Mouse (Mus musculus) intestine, embryonic 15.5 days (tissue): ENCODE measurements around the gene Mslnl. TPM values are rescaled to one million over a fixed set of nuclear protein-coding genes. Genes with fewer than 3 reads are reported as not detected.
"Not testable (repeated sequence)": the region's sequence is repeated elsewhere in the genome, so short reads cannot be mapped to it uniquely, and the experiment has no call there.

ENCODE experiments used
- ATAC-seq: fragments of 200-750 bp; cut with Nextera tagmentation; 2 replicates; pipeline ENCODE4 v1.8.0; 2017; ENCODE audit warnings: moderate TSS enrichment, moderate library complexity
- H3K27ac ChIP-seq: fragments of 300-500 bp; sonication (generic); 2 replicates; pipeline ENCODE4 v1.5.1; 2015; ENCODE audit warnings: mild to moderate bottlenecking, inconsistent platforms
- H3K27me3 ChIP-seq: fragments of 300-500 bp; sonication (generic); replicated peaks from 2 replicates; pipeline ENCODE4 v1.6.1; 2015; ENCODE audit warnings: inconsistent platforms
- H3K36me3 ChIP-seq: fragments of 300-500 bp; sonication (generic); 2 replicates; pipeline ENCODE4 v1.6.1; 2015; ENCODE audit warnings: inconsistent platforms
- H3K4me1 ChIP-seq: fragments of 300-500 bp; sonication (generic); replicated peaks from 2 replicates; pipeline ENCODE4 v1.6.1; 2015; ENCODE audit warnings: inconsistent platforms
- H3K4me2 ChIP-seq: fragments of 300-500 bp; sonication (generic); replicated peaks from 2 replicates; pipeline ENCODE4 v1.6.1; 2015; ENCODE audit warnings: mild to moderate bottlenecking, inconsistent platforms
- H3K4me3 ChIP-seq: fragments of 300-500 bp; sonication (generic); replicated peaks from 2 replicates; pipeline ENCODE4 v1.5.1; 2015; ENCODE audit warnings: inconsistent platforms
- H3K9ac ChIP-seq: fragments of 300-500 bp; sonication (generic); 2 replicates; pipeline ENCODE4 v1.6.1; 2015; ENCODE audit warnings: inconsistent platforms
- H3K9me3 ChIP-seq: fragments of 300-500 bp; sonication (generic); 2 replicates; pipeline ENCODE4 v1.6.1; 2016; ENCODE audit warnings: inconsistent platforms
- WGBS: fragments of 180-500 bp; shearing (Covaris S2); methylation state at CpG from one replicate; pipeline ENCODE4 v1.1.7; 2015; 5-methylcytosine and 5-hydroxymethylcytosine counted together
- polyA plus RNA-seq: library from polyadenylated mRNA; unstranded; fragments of >200 nt; fragmentation: Nextera tagmentation; extraction: Ambion mirVana; gene quantifications from 2 replicates; pipeline ENCODE4 v1.2.1, GENCODE M21; 2015

The Mslnl gene
- polyA plus RNA-seq, 1 experiment from 2014 or later, result not detected

- peaks cover 17% of the 10 kb centered on the region for H3K4me1 ChIP-seq
Measured at GRCm38 (mm10) chr17:25721476-25721875, 14.4 kb upstream of the Mslnl start.

DNA sequence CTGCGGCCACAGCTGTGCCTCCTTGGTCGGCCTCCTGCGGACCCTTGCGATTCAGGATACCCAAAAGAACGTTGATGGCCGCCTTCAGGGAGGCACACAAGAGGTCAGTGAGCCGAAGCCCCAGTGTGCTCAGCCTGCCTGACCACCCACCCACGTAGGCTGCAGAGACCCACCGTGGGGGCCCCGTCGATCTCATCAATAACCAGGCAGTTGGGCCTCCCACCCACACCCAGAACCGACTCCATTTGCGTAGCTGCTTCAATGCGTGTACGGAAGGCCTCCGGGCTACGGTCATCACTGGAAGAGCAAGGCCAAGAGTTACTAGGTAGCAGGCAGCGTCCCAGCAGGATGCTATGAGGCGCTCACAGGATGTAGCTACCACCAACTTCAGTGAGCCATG, 12.4 kb upstream of the Mslnl start:
- 96% methylated on average over 19 of the region's 19 CpGs for WGBS
- ATAC-seq, result no peak

More at GRCm38 (mm10) chr17:25721476-25721875, 14.4 kb upstream of the Mslnl start:
- no peak overlapping the region for H3K27ac ChIP-seq
- H3K9me3 ChIP-seq, result no peaks in the 10 kb centered on the region
- no peak overlapping the region for H3K4me2 ChIP-seq
- 92% methylated on average over 5 of the region's 5 CpGs for WGBS
- ATAC-seq, result no peak
- H3K4me3 ChIP-seq, result no peak overlapping the region
- H3K36me3 ChIP-seq, result peaks cover 21% of the 10 kb centered on the region; the same call in 1 of the 2 replicates
- H3K9ac ChIP-seq, result no peak overlapping the region
- peaks cover 19% of the 10 kb centered on the region for H3K27me3 ChIP-seq

DNA sequence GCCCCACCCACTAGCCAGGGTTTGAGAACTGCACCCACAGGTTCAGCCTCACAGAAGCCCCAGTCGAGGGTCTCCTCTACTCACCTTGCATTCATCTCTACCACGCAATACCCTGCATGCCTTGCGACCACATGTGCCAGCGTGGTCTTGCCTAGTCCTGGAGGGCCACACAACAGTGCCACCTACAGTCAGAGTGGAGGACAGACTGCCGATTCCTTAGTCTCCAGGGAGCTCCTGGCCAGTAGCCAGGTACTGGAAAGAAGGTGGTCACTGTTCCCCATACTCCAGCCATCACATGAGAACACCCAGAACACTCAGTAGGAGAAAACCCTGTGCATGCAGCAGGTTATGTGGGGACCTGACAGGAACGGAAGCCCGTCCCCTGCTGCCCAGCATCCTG, 11.9 kb upstream of the Mslnl start:
- no peak overlapping the region for H3K27ac ChIP-seq
- peaks cover 21% of the 10 kb centered on the region; the same call in 1 of the 2 replicates for H3K36me3 ChIP-seq
- no peak overlapping the region for H3K4me2 ChIP-seq
- H3K9me3 ChIP-seq, result no peaks in the 10 kb centered on the region
- ATAC-seq, result no peak
- H3K4me1 ChIP-seq, result peaks cover 16% of the 10 kb centered on the region
- H3K4me3 ChIP-seq, result no peak overlapping the region
- 78% methylated on average over 7 of the region's 7 CpGs for WGBS
- no peaks in the 10 kb centered on the region for H3K27me3 ChIP-seq
- no peak overlapping the region for H3K9ac ChIP-seq

More for the DNA sequence above, 12.4 kb upstream of the Mslnl start:
- H3K4me1 ChIP-seq, result peaks cover 15% of the 10 kb centered on the region
- no peaks in the 10 kb centered on the region for H3K27me3 ChIP-seq
- no peaks in the 10 kb centered on the region for H3K9me3 ChIP-seq
- H3K4me2 ChIP-seq, result no peak overlapping the region
- no peak overlapping the region for H3K4me3 ChIP-seq
- no peak overlapping the region for H3K27ac ChIP-seq
- H3K36me3 ChIP-seq, result peaks cover 21% of the 10 kb centered on the region; the same call in 1 of the 2 replicates
- H3K9ac ChIP-seq, result no peak overlapping the region

DNA sequence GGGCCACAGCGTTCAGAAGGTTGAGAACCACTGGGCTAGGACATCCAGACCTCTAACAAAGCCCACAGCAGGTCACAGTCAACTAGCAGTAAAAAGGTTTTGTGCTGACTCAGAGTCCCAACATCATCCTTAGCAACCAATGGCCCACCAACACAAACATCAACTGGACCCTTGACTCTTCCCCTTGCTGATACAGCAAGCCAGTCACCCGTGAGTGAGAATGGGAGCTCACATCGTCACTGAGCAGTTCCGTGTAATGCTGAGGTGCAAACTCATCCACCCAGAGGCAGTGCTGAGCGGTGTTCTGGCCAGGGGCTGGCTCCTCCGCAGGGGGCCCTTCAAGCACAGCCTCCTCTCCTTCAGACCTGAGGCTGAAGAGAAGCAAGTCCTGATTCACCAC, 10.6 kb upstream of the Mslnl start:
- Histone ChIP-seq H3K27ac (no peak overlapping the region), H3K9me3 (no peaks in the 10 kb centered on the region), H3K4me3 (no peak overlapping the region), H3K4me2 (no peak overlapping the region), H3K9ac (no peak overlapping the region), H3K4me1 (peaks cover 16% of the 10 kb centered on the region), H3K36me3 (peaks cover 24% of the 10 kb centered on the region; the same call in 1 of the 2 replicates), H3K27me3 (no peaks in the 10 kb centered on the region)
- WGBS, result 81% methylated on average over 6 of the region's 6 CpGs
- ATAC-seq, result no peak

GRCm38 (mm10) chr17:25727265-25728008, 8.4 kb upstream of the Mslnl start, which contains the start of the genes Chtf18 and Rpusd1:
Chtf18 (minus strand) TSS chr17:25727419.
Rpusd1 (plus strand) TSS chr17:25727670.
- Histone ChIP-seq H3K4me3 (peak within 1 kb of the TSS; percentile 60), H3K27me3 (no peaks in the 10 kb centered on the region), H3K36me3 (peaks cover 22% of the 10 kb centered on the region; the same call in 1 of the 2 replicates), H3K9me3 (no peaks in the 10 kb centered on the region), H3K4me2 (peak within 1 kb of the TSS; percentile 91), H3K4me1 (peaks cover 16% of the 10 kb centered on the region), H3K27ac (no peak within 1 kb of the TSS), H3K9ac (peak within 1 kb of the TSS; percentile 75)
- ATAC-seq, result peak; percentile 99
- under 1% methylated on average over 37 of the region's 37 CpGs for WGBS

DNA sequence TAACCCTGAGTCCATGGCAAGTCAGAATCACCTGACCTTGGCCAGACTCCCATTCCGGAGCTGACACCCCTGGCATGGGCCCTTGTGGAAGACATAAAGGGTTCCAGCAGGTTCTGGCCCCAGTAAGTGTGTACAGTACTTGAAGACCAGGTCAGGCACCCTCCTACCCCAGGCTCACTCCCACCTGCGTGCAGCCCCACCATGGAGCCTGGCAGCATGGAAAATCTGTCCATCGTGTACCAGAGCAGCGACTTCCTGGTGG, 7.9 kb upstream of the Mslnl start:
- H3K4me2 ChIP-seq, result peak overlapping the region; percentile 90
- no peak overlapping the region for H3K27ac ChIP-seq
- peak overlapping the region; percentile 75 for H3K9ac ChIP-seq
- peaks cover 18% of the 10 kb centered on the region; the same call in 1 of the 2 replicates for H3K36me3 ChIP-seq
- 22% methylated on average over 4 of the region's 4 CpGs for WGBS
- no peaks in the 10 kb centered on the region for H3K9me3 ChIP-seq
- peaks cover 16% of the 10 kb centered on the region for H3K4me1 ChIP-seq
- peak overlapping the region; percentile 60 for H3K4me3 ChIP-seq
- ATAC-seq, result no peak; the same call in 1 of the 2 replicates
- H3K27me3 ChIP-seq, result no peaks in the 10 kb centered on the region

- Histone ChIP-seq H3K4me3 (no peak overlapping the region), H3K4me1 (peaks cover 7% of the 10 kb centered on the region), H3K36me3 (peaks cover 8% of the 10 kb centered on the region; the same call in 1 of the 2 replicates), H3K9me3 (no peaks in the 10 kb centered on the region), H3K27me3 (no peaks in the 10 kb centered on the region), H3K9ac (no peak overlapping the region), H3K27ac (no peak overlapping the region), H3K4me2 (no peak overlapping the region)
- 19% methylated on average over 2 of the region's 2 CpGs for WGBS
- no peak for ATAC-seq
Measured at GRCm38 (mm10) chr17:25732082-25732481, 3.8 kb upstream of the Mslnl start.

DNA sequence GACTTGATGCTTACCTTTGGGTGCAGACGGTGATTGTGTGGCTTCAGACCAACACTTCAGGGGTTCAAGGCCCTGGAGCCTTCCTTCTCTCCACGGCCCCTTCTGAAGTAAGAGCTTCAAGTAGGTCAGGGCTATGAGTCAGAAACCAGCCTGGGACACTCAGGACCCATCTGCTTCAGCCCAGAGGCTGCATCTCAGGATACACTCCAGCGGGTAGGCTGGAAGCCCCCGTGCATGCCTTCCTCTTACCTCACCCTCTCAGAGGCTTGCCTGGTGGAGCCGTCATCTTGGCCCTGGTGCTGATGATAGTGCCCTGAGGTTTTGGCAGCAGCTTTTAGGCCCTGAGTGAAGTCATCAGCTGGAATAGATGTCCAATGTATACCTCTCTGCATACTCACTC, 596 bp upstream of the Mslnl start:
- no peak overlapping the region for H3K4me3 ChIP-seq
- 81% methylated on average over 5 of the region's 5 CpGs for WGBS
- no peaks in the 10 kb centered on the region for H3K27me3 ChIP-seq
- ATAC-seq, result no peak
- H3K9ac ChIP-seq, result no peak overlapping the region
- H3K4me1 ChIP-seq, result no peaks in the 10 kb centered on the region
- no peak overlapping the region for H3K27ac ChIP-seq
- no peaks in the 10 kb centered on the region for H3K9me3 ChIP-seq
- 0 out of 2 replicates have a peak, but pooled peaks cover 4% of the 10 kb centered on the region for H3K36me3 ChIP-seq
- H3K4me2 ChIP-seq, result no peak overlapping the region

GRCm38 (mm10) chr17:25738861-25739260, 3.0 kb downstream of the Mslnl start:
- Histone ChIP-seq H3K27ac (no peak overlapping the region), H3K9me3 (no peaks in the 10 kb centered on the region), H3K4me2 (no peak overlapping the region), H3K4me1 (no peaks in the 10 kb centered on the region), H3K27me3 (no peaks in the 10 kb centered on the region), H3K4me3 (no peak overlapping the region), H3K36me3 (no peaks in the 10 kb centered on the region), H3K9ac (no peak overlapping the region)
- ATAC-seq, result no peak
- WGBS, result 71% methylated on average over 7 of the region's 7 CpGs

- H3K4me3 ChIP-seq, H3K27ac ChIP-seq, H3K36me3 ChIP-seq, H3K4me2 ChIP-seq, H3K9ac ChIP-seq, H3K9me3 ChIP-seq, ATAC-seq, H3K4me1 ChIP-seq, H3K27me3 ChIP-seq: not testable (repeated sequence)
- WGBS, result 75% methylated on average over 12 of the region's 12 CpGs
Measured at GRCm38 (mm10) chr17:25741471-25741870, 5.6 kb downstream of the Mslnl start.

GRCm38 (mm10) chr17:25743831-25744230, 8.0 kb downstream of the Mslnl start:
- H3K9ac ChIP-seq, result no peak overlapping the region
- ATAC-seq, result no peak
- no peaks in the 10 kb centered on the region for H3K27me3 ChIP-seq
- H3K9me3 ChIP-seq, result no peaks in the 10 kb centered on the region
- H3K27ac ChIP-seq, result no peak overlapping the region
- 90% methylated on average over 9 of the region's 9 CpGs for whole genome bisulfite sequencing
- H3K4me2 ChIP-seq, result no peak overlapping the region
- no peak overlapping the region for H3K4me3 ChIP-seq
- H3K36me3 ChIP-seq, result no peaks in the 10 kb centered on the region
- no peaks in the 10 kb centered on the region for H3K4me1 ChIP-seq

DNA sequence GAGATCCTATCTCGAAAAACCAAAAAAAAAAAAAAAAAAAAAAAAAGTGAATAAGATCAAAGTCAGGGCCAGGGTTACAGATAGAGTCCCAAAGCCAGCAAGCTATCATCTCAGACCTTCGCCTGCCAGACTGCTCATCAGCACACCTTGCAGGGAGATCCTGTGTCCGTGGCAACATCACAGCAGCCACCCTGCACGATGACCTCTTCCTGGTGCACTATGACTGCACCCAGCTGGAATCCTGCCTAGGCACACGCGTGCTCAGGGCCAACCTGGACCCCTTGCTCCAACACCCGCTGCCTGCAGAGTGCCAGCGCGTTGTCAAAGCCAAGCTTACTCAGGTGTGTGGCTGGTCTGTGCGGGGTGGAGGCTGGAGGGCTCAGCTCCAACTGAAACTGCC, 8.5 kb downstream of the Mslnl start:
- H3K27ac ChIP-seq, result no peak overlapping the region
- H3K9me3 ChIP-seq, result no peaks in the 10 kb centered on the region
- 77% methylated on average over 10 of the region's 10 CpGs for WGBS
- H3K9ac ChIP-seq, result no peak overlapping the region
- ATAC-seq, result no peak
- H3K36me3 ChIP-seq, result no peaks in the 10 kb centered on the region
- H3K27me3 ChIP-seq, result no peaks in the 10 kb centered on the region
- H3K4me2 ChIP-seq, result no peak overlapping the region
- H3K4me3 ChIP-seq, result no peak overlapping the region
- H3K4me1 ChIP-seq, result no peaks in the 10 kb centered on the region

- H3K27me3 ChIP-seq, result no peaks in the 10 kb centered on the region
- H3K4me1 ChIP-seq, result peaks cover 5% of the 10 kb centered on the region; the same call in 1 of the 2 replicates
- no peak overlapping the region for H3K27ac ChIP-seq
- no peak overlapping the region for H3K4me2 ChIP-seq
- 82% methylated on average over 4 of the region's 4 CpGs for WGBS
- no peaks in the 10 kb centered on the region for H3K9me3 ChIP-seq
- no peak for ATAC-seq
- no peak overlapping the region for H3K9ac ChIP-seq
- no peak overlapping the region for H3K4me3 ChIP-seq
- no peaks in the 10 kb centered on the region for H3K36me3 ChIP-seq
Measured at GRCm38 (mm10) chr17:25748238-25748637, 12.4 kb downstream of the Mslnl start.
